Mouse (Mus musculus): Measurements from ENCODE around the gene Foxn3. TPM values are rescaled to one million over a fixed set of nuclear protein-coding genes. Genes with fewer than 3 reads are reported as not detected.

Foxn3 gene
- total and polyA plus RNA-seq, 3 experiments: 9.7 to 26.8 (median 11.0) TPM

GRCm38 (mm10) chr12:99356660-99357059, 206.7 kb downstream of the Foxn3 start:
- DNase-seq (ENCODE audit: extremely low read depth): no peak
- no peak overlapping the region for H3K27ac ChIP-seq (ENCODE audit: insufficient read depth, low read depth)
- dilution Hi-C loops (cut with MboI; ENCODE audit: extremely low pct_ligation_motif_present, extremely low pct_unique_long_range_greater_than_20kb, low sequenced_read_pairs) (no loop called here), in situ Hi-C loops (cut with MboI; ENCODE audit: low pct_ligation_motif_present, low pct_unique_long_range_greater_than_20kb, low sequenced_read_pairs) (no loop called here)
- H3K4me1 ChIP-seq (ENCODE audit: control insufficient read depth in 1 of 2, insufficient read depth in 2 of 2): peaks cover 14 to 58% of the 10 kb centered on the region in 2 experiments
- no peak overlapping the region for H3K4me3 ChIP-seq (replicated peaks in 1 of 3; ENCODE audit: low read depth in 2 of 3, low read length in 2 of 3, poor library complexity in 1 of 3)
- H3K27me3 ChIP-seq (replicated peaks): no peaks in the 10 kb centered on the region
- TF ChIP-seq CHD1 (IDR thresholded peaks at IDR 0.05; ENCODE audit: low read depth, low read length) (no peak), MAX (IDR thresholded peaks at IDR 0.05; ENCODE audit: low read length) (no peak), ELF1 (IDR thresholded peaks at IDR 0.05; ENCODE audit: low read depth, low read length) (no peak), TCF12 (IDR thresholded peaks at IDR 0.05; ENCODE audit: low read depth, low read length) (no peak), USF1 (IDR thresholded peaks at IDR 0.05; ENCODE audit: low read depth, low read length) (no peak), MXI1 (IDR thresholded peaks at IDR 0.05; ENCODE audit: low read depth, low read length) (no peak), E2F4 (IDR thresholded peaks at IDR 0.05; ENCODE audit: insufficient replicate concordance, low read depth, low read length) (no peak), MYC (IDR thresholded peaks at IDR 0.05; ENCODE audit: low read depth, low read length) (no peak), RCOR1 (conservative IDR thresholded peaks at IDR 0.05; ENCODE audit: low read depth, low read length) (no peak), HCFC1 (IDR thresholded peaks at IDR 0.05; ENCODE audit: low read depth, low read length) (no peak), JUN (IDR thresholded peaks at IDR 0.05; ENCODE audit: insufficient read depth, low read depth, low read length) (no peak)
- peaks cover 10% of the 10 kb centered on the region for H3K79me2 ChIP-seq (replicated peaks; ENCODE audit: control insufficient read depth, extremely low read depth, insufficient read depth, poor library complexity, severe bottlenecking)
- no peaks in the 10 kb centered on the region for H3K9me3 ChIP-seq (replicated peaks; ENCODE audit: low read length)
- H3K9ac ChIP-seq (ENCODE audit: insufficient read depth, low read depth): no peak overlapping the region
- peaks cover 0 to 37% of the 10 kb centered on the region in 2 experiments for H3K36me3 ChIP-seq (replicated peaks in 1 of 2; ENCODE audit: control insufficient read depth in 1 of 2, insufficient read depth in 1 of 2, low read length in 1 of 2)
- no peak overlapping the region for H3K4me2 ChIP-seq (ENCODE audit: insufficient read depth, low read depth, poor library complexity, severe bottlenecking)

GRCm38 (mm10) chr12:99353692-99354091, 209.7 kb downstream of the Foxn3 start:
- Histone ChIP-seq H3K4me2 (ENCODE audit: insufficient read depth, low read depth, poor library complexity, severe bottlenecking) (no peak overlapping the region), H3K27me3 (replicated peaks) (no peaks in the 10 kb centered on the region), H3K9ac (ENCODE audit: insufficient read depth, low read depth) (no peak overlapping the region), H3K79me2 (replicated peaks; ENCODE audit: control insufficient read depth, extremely low read depth, insufficient read depth, poor library complexity, severe bottlenecking) (peaks cover 10% of the 10 kb centered on the region), H3K36me3 (replicated peaks in 1 of 2; ENCODE audit: control insufficient read depth in 1 of 2, insufficient read depth in 1 of 2, low read length in 1 of 2) (peaks cover 0 to 51% of the 10 kb centered on the region in 2 experiments), H3K27ac (ENCODE audit: insufficient read depth, low read depth) (no peak overlapping the region), H3K4me3 (replicated peaks in 1 of 3; ENCODE audit: low read depth in 2 of 3, low read length in 2 of 3, poor library complexity in 1 of 3) (no peak overlapping the region), H3K4me1 (ENCODE audit: control insufficient read depth in 1 of 2, insufficient read depth in 2 of 2) (peaks cover 4 to 39% of the 10 kb centered on the region in 2 experiments; a peak in 3 of 4 replicates), H3K9me3 (replicated peaks; ENCODE audit: low read length) (no peaks in the 10 kb centered on the region)
- in situ Hi-C loops (cut with MboI; ENCODE audit: low pct_ligation_motif_present, low pct_unique_long_range_greater_than_20kb, low sequenced_read_pairs): no loop called here
- dilution Hi-C loops (cut with MboI; ENCODE audit: extremely low pct_ligation_motif_present, extremely low pct_unique_long_range_greater_than_20kb, low sequenced_read_pairs): no loop called here
- DNase-seq (ENCODE audit: extremely low read depth): no peak
- TF ChIP-seq CHD2 (IDR thresholded peaks at IDR 0.05; ENCODE audit: low read length) (no peak), NELFE (IDR thresholded peaks at IDR 0.05; ENCODE audit: low read depth, low read length) (no peak), E2F4 (IDR thresholded peaks at IDR 0.05; ENCODE audit: insufficient replicate concordance, low read depth, low read length) (no peak), JUN (IDR thresholded peaks at IDR 0.05; ENCODE audit: insufficient read depth, low read depth, low read length) (no peak), EP300 (IDR thresholded peaks at IDR 0.05; ENCODE audit: low read length) (no peak), ZMIZ1 (IDR thresholded peaks at IDR 0.05; ENCODE audit: low read depth, low read length) (no peak), MAFK (IDR thresholded peaks at IDR 0.05; ENCODE audit: insufficient replicate concordance, low read length) (no peak), MXI1 (IDR thresholded peaks at IDR 0.05; ENCODE audit: low read depth, low read length) (no peak), JUND (conservative IDR thresholded peaks at IDR 0.05; ENCODE audit: low read depth, low read length) (no peak), ZNF384 (IDR thresholded peaks at IDR 0.05; ENCODE audit: low read depth, low read length) (no peak), CTCF (conservative IDR thresholded peaks at IDR 0.05 in 1 of 2, IDR thresholded peaks at IDR 0.05 in 1 of 2; ENCODE audit: low read depth in 2 of 2, low read length in 2 of 2) (no peak), POLR2AphosphoS2 (IDR thresholded peaks at IDR 0.05; ENCODE audit: low read depth, low read length) (no peak)

All from CH12.LX (cell line).